Mouse (Mus musculus) hindbrain, embryonic 10.5 days (tissue): ENCODE measurements around the gene Slc35c2. TPM values are rescaled to one million over a fixed set of nuclear protein-coding genes. Genes with fewer than 3 reads are reported as not detected.

Experiments used
- DNase-seq: peaks from one replicate; pipeline ENCODE4 v3.0.0-alpha.2; 2017; ENCODE audit warnings: low spot score
- H3K27ac ChIP-seq: fragments of 300-500 bp; sonication (generic); 2 replicates; pipeline ENCODE4 v1.5.1; 2016; ENCODE audit warnings: mild to moderate bottlenecking, moderate library complexity
- H3K27me3 ChIP-seq: fragments of 300-500 bp; sonication (generic); 2 replicates; pipeline ENCODE4 v1.6.1; 2016; ENCODE audit warnings: mild to moderate bottlenecking; ENCODE audit not compliant: poor library complexity, insufficient read depth, severe bottlenecking
- H3K36me3 ChIP-seq: fragments of 300-500 bp; sonication (generic); 2 replicates; pipeline ENCODE4 v1.6.1; 2016; ENCODE audit warnings: mild to moderate bottlenecking, moderate library complexity
- H3K4me1 ChIP-seq: fragments of 300-500 bp; sonication (generic); replicated peaks from 2 replicates; pipeline ENCODE4 v1.6.1; 2016; ENCODE audit warnings: mild to moderate bottlenecking
- H3K4me3 ChIP-seq: fragments of 300-500 bp; sonication (generic); 2 replicates; pipeline ENCODE4 v1.5.1; 2016; ENCODE audit warnings: mild to moderate bottlenecking, moderate library complexity
- H3K9me3 ChIP-seq: fragments of 300-500 bp; sonication (generic); 2 replicates; pipeline ENCODE4 v1.6.1; 2016; ENCODE audit warnings: mild to moderate bottlenecking, moderate library complexity
- whole genome bisulfite sequencing: fragments of 180-500 bp; shearing (Covaris S2); methylation state at CpG from one replicate; pipeline ENCODE4 v1.1.7; 2016; 5-methylcytosine and 5-hydroxymethylcytosine counted together
- polyA plus RNA-seq: library from polyadenylated mRNA; unstranded; fragments of >200 nt; fragmentation: Nextera tagmentation; extraction: Ambion mirVana; gene quantifications from 2 replicates; pipeline ENCODE4 v1.2.1, GENCODE M21; 2016

Gene Slc35c2
- polyA plus RNA-seq, 1 experiment from 2014 or later: 73.0 TPM

GRCm38 (mm10) chr2:165321381-165321888 lies 33.8 kb upstream of the Slc35c2 start:
- 0 out of 2 replicates have a peak overlapping the region, but pooled peaks have one; percentile 9 for H3K4me3 ChIP-seq
- H3K27me3 ChIP-seq: 0 out of 2 replicates have a peak, but pooled peaks cover 4% of the 10 kb centered on the region
- H3K4me1 ChIP-seq: peaks cover 89% of the 10 kb centered on the region
- no peaks in the 10 kb centered on the region for H3K9me3 ChIP-seq
- H3K27ac ChIP-seq: peak overlapping the region; percentile 75
- no peak for DNase-seq
- no peaks in the 10 kb centered on the region for H3K36me3 ChIP-seq
- WGBS: 37% methylated on average over 8 of the region's 8 CpGs

DNA sequence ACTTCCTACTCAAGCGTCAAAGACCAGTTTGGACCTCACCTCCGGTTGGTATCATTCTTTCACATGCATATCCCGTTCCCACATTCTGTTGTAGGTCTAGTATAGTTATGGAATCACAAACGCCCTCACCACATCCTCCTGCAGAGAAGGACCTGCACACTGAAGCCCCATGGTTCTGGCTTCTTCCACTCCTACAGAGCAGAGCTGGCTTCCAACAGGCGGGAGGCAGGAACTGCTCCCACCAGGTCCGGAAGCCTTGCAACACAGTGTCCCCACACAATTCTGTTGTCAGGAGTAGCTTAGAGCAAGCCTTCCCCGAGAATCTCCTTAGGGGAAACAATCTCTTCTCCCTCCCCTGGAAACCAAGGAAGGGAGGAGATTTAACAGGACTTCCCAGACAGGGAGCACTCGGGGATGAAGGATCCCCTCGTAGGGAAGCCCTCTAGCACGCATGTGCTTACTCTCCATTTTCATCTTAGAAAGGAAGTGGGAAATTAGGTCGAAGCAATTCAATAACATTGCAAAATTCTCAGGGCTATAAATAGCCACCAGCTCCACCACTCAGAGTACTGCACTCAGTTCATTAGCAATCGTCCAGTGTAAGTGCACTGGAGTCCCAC lies 33.0 kb upstream of the Slc35c2 start:
- peaks cover 93% of the 10 kb centered on the region for H3K4me1 ChIP-seq
- H3K27ac ChIP-seq: peak overlapping the region; percentile 75; the same call in 1 of the 2 replicates
- H3K9me3 ChIP-seq: no peaks in the 10 kb centered on the region
- H3K36me3 ChIP-seq: peaks cover 5% of the 10 kb centered on the region
- H3K4me3 ChIP-seq: no peak overlapping the region
- DNase-seq: no peak
- H3K27me3 ChIP-seq: peaks cover 9% of the 10 kb centered on the region
- 76% methylated on average over 12 of the region's 12 CpGs for WGBS

DNA sequence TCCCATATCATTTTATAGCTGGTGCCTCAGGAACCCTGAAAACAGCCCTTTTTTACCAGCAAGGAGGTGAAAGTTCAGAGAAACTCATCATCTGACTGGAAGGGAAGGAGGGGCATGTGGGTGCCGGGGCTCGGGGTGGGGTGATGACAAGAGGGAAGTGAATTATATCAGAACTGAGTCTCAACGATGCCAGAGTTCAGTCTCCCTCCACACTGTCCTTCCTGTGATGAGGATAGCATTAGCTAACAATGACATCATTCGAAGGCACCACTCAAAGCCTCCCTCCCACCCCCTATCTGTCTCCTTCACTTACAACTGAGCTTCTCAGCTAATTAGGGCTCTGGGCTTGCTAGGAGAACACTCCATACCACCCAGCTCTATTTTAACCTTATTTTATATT lies 31.8 kb upstream of the Slc35c2 start:
- WGBS: 83% methylated on average over 4 of the region's 4 CpGs

GRCm38 (mm10) chr2:165318941-165319340 lies 31.3 kb upstream of the Slc35c2 start:
- peaks cover 87% of the 10 kb centered on the region for H3K4me1 ChIP-seq
- H3K4me3 ChIP-seq: no peak overlapping the region
- no peak for DNase-seq
- no peaks in the 10 kb centered on the region for H3K9me3 ChIP-seq
- H3K27ac ChIP-seq: no peak overlapping the region
- peaks cover 22% of the 10 kb centered on the region for H3K36me3 ChIP-seq
- peaks cover 22% of the 10 kb centered on the region for H3K27me3 ChIP-seq
- 88% methylated on average over 7 of the region's 7 CpGs for WGBS

More for the DNA sequence above, 31.8 kb upstream of the Slc35c2 start:
- Histone ChIP-seq H3K36me3 (peaks cover 17% of the 10 kb centered on the region), H3K4me3 (no peak overlapping the region), H3K4me1 (peaks cover 87% of the 10 kb centered on the region), H3K27ac (no peak overlapping the region), H3K27me3 (peaks cover 19% of the 10 kb centered on the region), H3K9me3 (no peaks in the 10 kb centered on the region)
- no peak for DNase-seq

DNA sequence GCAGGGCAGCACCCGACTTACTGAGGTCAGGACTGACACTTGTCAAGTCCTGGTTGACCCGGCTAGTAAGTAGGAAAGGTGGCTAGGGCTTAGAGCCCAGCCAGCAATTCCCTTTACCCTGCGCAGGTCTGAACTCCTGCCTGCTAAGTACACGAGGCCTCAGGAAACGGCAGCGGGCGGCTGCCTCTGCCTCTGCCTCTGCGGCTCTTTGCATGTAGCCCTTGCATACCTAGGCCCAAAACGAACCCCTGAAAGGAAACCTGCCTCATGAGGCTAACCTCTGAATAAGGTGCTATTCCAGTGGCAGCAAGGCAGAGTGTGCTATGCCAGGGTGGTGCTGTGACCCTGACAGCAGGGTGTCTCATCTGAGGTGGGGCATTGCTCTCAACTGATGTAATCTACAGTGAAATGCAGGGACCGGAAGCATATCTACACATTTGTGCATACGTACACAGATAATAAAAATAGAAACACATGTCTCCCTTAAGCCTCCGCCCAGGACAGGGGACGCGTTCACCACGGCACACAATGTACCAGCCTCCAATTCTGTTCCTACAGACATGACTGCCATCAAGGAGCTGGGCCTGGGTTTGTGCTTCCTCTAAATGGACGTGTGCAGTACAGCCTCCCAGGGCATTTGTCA lies 30.1 kb upstream of the Slc35c2 start:
- H3K27ac ChIP-seq: peak overlapping the region; percentile 90
- peaks cover 86% of the 10 kb centered on the region for H3K4me1 ChIP-seq
- WGBS: 52% methylated on average over 16 of the region's 16 CpGs
- peaks cover 22% of the 10 kb centered on the region for H3K27me3 ChIP-seq
- no peak for DNase-seq
- peaks cover 34% of the 10 kb centered on the region for H3K36me3 ChIP-seq
- H3K4me3 ChIP-seq: peak overlapping the region; percentile 24
- H3K9me3 ChIP-seq: no peaks in the 10 kb centered on the region

DNA sequence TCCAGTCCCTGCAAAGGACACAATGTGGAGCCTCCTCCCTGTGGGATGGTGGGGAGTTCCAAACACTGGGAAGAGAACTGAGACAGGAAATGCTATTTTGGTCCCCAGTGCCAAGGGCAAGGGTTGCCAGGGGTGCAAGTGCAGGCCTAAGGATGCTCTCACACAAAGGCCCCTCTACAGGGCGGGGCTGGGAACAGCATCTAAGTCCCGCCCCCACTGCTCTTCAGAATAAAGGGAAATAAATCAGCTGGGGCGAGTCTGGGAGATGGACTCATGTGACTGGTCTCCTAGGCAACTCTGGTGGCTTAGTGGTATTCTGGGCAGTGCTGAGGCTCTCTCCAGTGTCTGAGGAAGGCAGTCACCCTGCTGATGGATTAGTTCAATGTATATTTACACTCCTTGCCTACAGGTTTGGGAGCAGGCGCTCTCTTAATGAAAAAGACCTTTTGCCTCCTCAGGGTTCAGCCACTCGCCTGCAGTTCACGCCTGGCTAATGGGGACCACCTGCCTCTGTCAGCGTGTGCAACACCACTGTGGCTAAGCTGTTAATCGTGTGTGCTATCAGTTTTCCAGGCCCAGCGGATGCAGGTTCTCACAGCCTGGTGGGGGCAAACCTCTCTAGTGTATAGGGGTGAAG lies 29.3 kb upstream of the Slc35c2 start:
- peak overlapping the region; percentile 90 for H3K27ac ChIP-seq
- H3K9me3 ChIP-seq: no peaks in the 10 kb centered on the region
- H3K4me3 ChIP-seq: peak overlapping the region; percentile 24
- peak; percentile 87 for DNase-seq
- WGBS: 9% methylated on average over 9 of the region's 9 CpGs
- peaks cover 42% of the 10 kb centered on the region for H3K36me3 ChIP-seq
- peaks cover 30% of the 10 kb centered on the region for H3K27me3 ChIP-seq
- peaks cover 83% of the 10 kb centered on the region for H3K4me1 ChIP-seq

DNA sequence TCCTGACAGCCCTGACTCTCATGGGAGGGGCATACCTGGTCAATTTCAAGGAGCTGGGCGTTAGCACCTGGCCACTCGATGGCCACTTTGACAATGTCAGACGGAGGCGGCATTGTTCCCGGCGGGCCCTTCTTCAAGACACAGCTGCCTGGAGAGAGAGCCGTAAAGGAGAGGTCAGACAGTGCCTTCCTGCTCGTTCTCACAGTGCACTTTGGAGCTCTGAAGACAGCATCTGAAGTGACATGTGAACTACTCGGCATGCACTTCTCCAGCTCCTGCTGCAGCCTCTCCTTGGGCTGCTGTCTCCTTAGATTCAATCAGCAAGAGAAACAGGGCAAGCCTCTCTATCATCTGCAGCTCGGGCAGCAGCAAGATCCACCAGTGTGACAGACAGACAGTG lies 28.5 kb upstream of the Slc35c2 start:
- Histone ChIP-seq H3K27me3 (peaks cover 37% of the 10 kb centered on the region), H3K9me3 (no peaks in the 10 kb centered on the region), H3K4me1 (peaks cover 78% of the 10 kb centered on the region), H3K36me3 (peaks cover 50% of the 10 kb centered on the region), H3K4me3 (peak overlapping the region; percentile 24; the same call in 1 of the 2 replicates), H3K27ac (peak overlapping the region; percentile 90)
- DNase-seq: no peak
- WGBS: 48% methylated on average over 10 of the region's 10 CpGs

GRCm38 (mm10) chr2:165314197-165314596 lies 26.5 kb upstream of the Slc35c2 start:
- H3K36me3 ChIP-seq: peaks cover 70% of the 10 kb centered on the region
- DNase-seq: no peak
- no peak overlapping the region for H3K4me3 ChIP-seq
- no peak overlapping the region for H3K27ac ChIP-seq
- peaks cover 75% of the 10 kb centered on the region for H3K4me1 ChIP-seq
- peaks cover 38% of the 10 kb centered on the region for H3K27me3 ChIP-seq
- 86% methylated on average over 8 of the region's 8 CpGs for WGBS
- H3K9me3 ChIP-seq: no peaks in the 10 kb centered on the region

- H3K27me3 ChIP-seq: peaks cover 38% of the 10 kb centered on the region
- no peak for DNase-seq
- H3K9me3 ChIP-seq: no peaks in the 10 kb centered on the region
- H3K4me1 ChIP-seq: peaks cover 57% of the 10 kb centered on the region
- peak overlapping the region; percentile 35; the same call in 1 of the 2 replicates for H3K27ac ChIP-seq
- WGBS: 69% methylated on average over 7 of the region's 7 CpGs
- H3K36me3 ChIP-seq: peaks cover 88% of the 10 kb centered on the region
- no peak overlapping the region for H3K4me3 ChIP-seq
Measured at GRCm38 (mm10) chr2:165312381-165312780, 24.7 kb upstream of the Slc35c2 start.

DNA sequence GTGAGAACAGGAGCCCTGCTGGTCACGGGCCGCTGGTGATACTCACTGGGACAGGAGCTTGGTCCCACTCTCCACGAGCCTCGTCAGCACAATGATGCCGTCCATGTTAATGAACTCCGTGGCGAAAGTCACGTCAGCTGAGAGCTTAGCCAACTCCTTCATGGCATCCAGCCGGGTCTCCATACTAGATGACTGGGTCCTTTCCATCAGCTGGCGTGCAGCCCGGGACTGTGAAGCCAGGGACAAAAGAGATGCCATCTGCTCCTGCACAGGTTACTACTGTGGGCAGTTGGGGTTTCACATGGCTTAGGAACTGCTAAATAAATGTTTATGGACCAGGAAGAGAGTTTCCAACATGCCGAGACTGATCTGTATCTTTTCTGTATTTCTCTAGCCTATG lies 23.9 kb upstream of the Slc35c2 start:
- H3K27ac ChIP-seq: no peak overlapping the region
- H3K4me3 ChIP-seq: no peak overlapping the region
- H3K4me1 ChIP-seq: peaks cover 49% of the 10 kb centered on the region
- H3K27me3 ChIP-seq: peaks cover 38% of the 10 kb centered on the region
- H3K9me3 ChIP-seq: no peaks in the 10 kb centered on the region
- H3K36me3 ChIP-seq: peaks cover 96% of the 10 kb centered on the region
- WGBS: 80% methylated on average over 12 of the region's 12 CpGs
- no peak for DNase-seq

GRCm38 (mm10) chr2:165310818-165311425 lies 23.3 kb upstream of the Slc35c2 start:
- Histone ChIP-seq H3K27ac (peak overlapping the region; percentile 18; the same call in 1 of the 2 replicates), H3K4me3 (no peak overlapping the region), H3K9me3 (no peaks in the 10 kb centered on the region), H3K36me3 (peaks cover 99% of the 10 kb centered on the region), H3K27me3 (peaks cover 36% of the 10 kb centered on the region), H3K4me1 (peaks cover 42% of the 10 kb centered on the region)
- WGBS: 59% methylated on average over 13 of the region's 13 CpGs
- DNase-seq: no peak

DNA sequence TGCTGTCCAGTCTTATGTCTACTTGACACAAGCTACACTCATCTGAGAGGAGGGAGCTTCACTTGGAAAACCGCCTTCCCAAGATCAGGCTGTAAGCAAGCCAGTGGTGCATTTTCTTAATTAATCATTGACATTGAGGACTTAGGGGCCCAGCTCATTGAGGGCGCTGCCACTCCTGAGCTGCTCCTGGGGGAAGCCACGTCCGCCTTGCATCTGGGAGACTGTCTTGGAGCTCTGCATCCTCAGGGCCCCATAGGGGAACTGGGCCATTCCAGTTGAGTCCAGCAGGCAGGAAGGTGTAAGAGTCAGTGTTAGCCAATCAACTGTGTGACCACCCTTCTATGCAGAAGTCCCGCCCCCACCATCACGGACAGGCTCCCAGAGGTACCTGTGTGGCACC lies 20.1 kb upstream of the Slc35c2 start:
- Histone ChIP-seq H3K4me1 (peaks cover 21% of the 10 kb centered on the region), H3K4me3 (no peak overlapping the region), H3K27me3 (peaks cover 20% of the 10 kb centered on the region), H3K36me3 (peaks cover 99% of the 10 kb centered on the region), H3K9me3 (no peaks in the 10 kb centered on the region), H3K27ac (no peak overlapping the region)
- WGBS: 91% methylated on average over 6 of the region's 6 CpGs
- DNase-seq: no peak
